In genomic region chr12:15937443-15938237, GRCm38 (mm10) we compare ENCODE assay signal across 12 mouse cellular contexts.
DNase-seq lines count a peak whose midpoint lies in the region; ATAC-seq lines count a peak whose summit lies in the region.
"Had no signal": no experiment of that assay in that cellular context is flagged by ENCODE, and none has a peak within 500 bp of the region (broad histone marks: within the 10 kb centered on the region; RNA-seq: fewer than 3 reads in every experiment).

No protein-coding gene starts in this region.

- H3K36me3 ChIP-seq in hindbrain, embryonic 15.5 days = no peaks in the 10 kb centered on the region
- no peaks in the 10 kb centered on the region for H3K36me3 ChIP-seq in limb, embryonic 11.5 days (ENCODE audit: control insufficient read depth, insufficient read depth, low read length)
- H3K36me3 ChIP-seq: heart, embryonic 13.5 days had no signal

- ATAC-seq in hindbrain, embryonic 15.5 days (ENCODE audit: low FRiP score, low read depth) = peak; percentile 38; the same call in 1 of the 2 replicates
- ATAC-seq in limb, embryonic 11.5 days (ENCODE audit: insufficient number of reproducible peaks, low FRiP score, low TSS enrichment, low read depth) = peak; percentile 90
- no peak for ATAC-seq in erythroblast, adult 5-6 weeks (replicated peaks; ENCODE audit: low FRiP score, poor library complexity, severe bottlenecking)

- peaks cover 7% of the 10 kb centered on the region for H3K4me1 ChIP-seq in hindbrain, embryonic 15.5 days (replicated peaks)
- 0 out of 2 replicates have a peak, but pooled peaks cover 3% of the 10 kb centered on the region for H3K4me1 ChIP-seq in limb, embryonic 11.5 days (ENCODE audit: control insufficient read depth, insufficient read depth, low read length)

- WGBS in hindbrain, embryonic 15.5 days = 46% methylated on average over 8 of the region's 8 CpGs
- WGBS in limb, embryonic 11.5 days = 27% methylated on average over 8 of the region's 8 CpGs

- H3K27ac ChIP-seq in hindbrain, embryonic 15.5 days (replicated peaks) = no peak overlapping the region
- H3K27ac ChIP-seq in limb, embryonic 11.5 days (replicated peaks; ENCODE audit: low read depth, low read length) = peak overlapping the region; percentile 36; the same call in 1 of the 2 replicates
- H3K27ac ChIP-seq: heart, embryonic 13.5 days had no signal

- no peak overlapping the region for H3K9ac ChIP-seq in hindbrain, embryonic 15.5 days
- no peak overlapping the region for H3K9ac ChIP-seq in limb, embryonic 11.5 days (ENCODE audit: low read length)
- H3K9ac ChIP-seq: heart, embryonic 13.5 days had no signal

- DNase-seq in kidney, adult 11 months = peak; percentile 35
- DNase-seq in kidney, adult 18-20 months = no peak
- DNase-seq in limb, embryonic 11.5 days (ENCODE audit: low spot score) = peak; percentile 71
- DNase-seq in retina, embryonic 14.5 days (ENCODE audit: low spot score) = peak; percentile 13
- no peak for DNase-seq in adrenal gland, adult 18-20 months (ENCODE audit: low spot score in 2 of 2)
- DNase-seq in frontal cortex, postnatal 10 days (ENCODE audit: low spot score in 2 of 2) = no peak
- DNase-seq: cerebellum, adult 11-12 months; layer of hippocampus, adult 9-11 months; right cerebral cortex, postnatal 25 days had no signal

- H3K9me3 ChIP-seq in hindbrain, embryonic 15.5 days = no peaks in the 10 kb centered on the region
- no peaks in the 10 kb centered on the region for H3K9me3 ChIP-seq in limb, embryonic 11.5 days (ENCODE audit: control insufficient read depth, low read length)
- H3K9me3 ChIP-seq: heart, embryonic 13.5 days had no signal

- no peaks in the 10 kb centered on the region for H3K27me3 ChIP-seq in hindbrain, embryonic 15.5 days
- no peaks in the 10 kb centered on the region for H3K27me3 ChIP-seq in limb, embryonic 11.5 days (ENCODE audit: control insufficient read depth, insufficient read depth, low read length)
- H3K27me3 ChIP-seq: heart, embryonic 13.5 days had no signal

- no peak overlapping the region for H3K4me2 ChIP-seq in hindbrain, embryonic 15.5 days
- H3K4me2 ChIP-seq in limb, embryonic 11.5 days (ENCODE audit: low read depth, severe bottlenecking) = no peak overlapping the region
- H3K4me2 ChIP-seq: heart, embryonic 13.5 days had no signal

- H3K4me3 ChIP-seq in hindbrain, embryonic 15.5 days = no peak overlapping the region
- H3K4me3 ChIP-seq in limb, embryonic 11.5 days (ENCODE audit: low read depth, low read length) = no peak overlapping the region
- H3K4me3 ChIP-seq: heart, embryonic 13.5 days had no signal

Comparison
In these comparisons a context has a peak if more than half of its experiments do, and no peak if none do; other contexts are left out.
1. DNase-seq: peak in kidney, adult 11 months (single experiment), limb, embryonic 11.5 days (single experiment) and retina, embryonic 14.5 days (single experiment); none in kidney, adult 18-20 months (single experiment), adrenal gland, adult 18-20 months (0 of 2) and frontal cortex, postnatal 10 days (0 of 2).